ENCODE assay signal across 8 mouse cellular contexts in the genomic region with DNA sequence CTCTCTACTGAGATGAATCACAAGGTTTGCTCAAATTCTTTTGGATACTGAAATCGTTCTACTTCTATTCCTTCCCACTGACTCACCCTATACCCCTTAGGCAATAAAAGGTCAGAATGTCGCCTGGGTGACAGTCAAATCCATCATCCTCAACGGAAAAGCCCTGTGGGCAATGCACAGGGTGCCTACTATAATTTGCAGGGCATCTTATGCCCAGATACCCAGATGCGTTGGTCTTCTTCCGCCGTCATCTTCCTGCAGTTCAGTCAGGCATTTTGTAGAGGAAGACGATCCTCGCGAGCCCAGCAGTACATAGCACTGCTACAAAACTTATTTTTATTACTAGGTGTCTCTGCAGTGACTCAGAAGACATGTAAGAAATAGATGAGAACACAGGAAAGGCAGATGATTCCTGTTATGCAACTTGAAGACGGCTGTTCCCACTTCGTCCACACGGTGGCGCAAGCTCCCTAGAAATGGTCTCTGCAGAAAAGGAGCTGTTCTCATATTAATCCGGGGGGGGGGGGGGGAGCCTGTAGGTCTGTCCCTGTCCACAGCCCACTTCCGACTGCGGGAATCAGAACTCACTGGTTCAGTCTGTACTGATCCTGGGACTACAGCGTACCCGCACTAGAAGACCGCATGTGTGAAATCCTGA. TPM values are rescaled to one million over a fixed set of nuclear protein-coding genes. Genes with fewer than 3 reads are reported as not detected.
DNase-seq lines count a peak whose midpoint lies in the region; ATAC-seq lines count a peak whose summit lies in the region.

No protein-coding gene starts in this region.

- peak overlapping the region; percentile 31 for H3K4me2 ChIP-seq in midbrain, embryonic 11.5 days

- H3K9ac ChIP-seq in midbrain, embryonic 11.5 days (ENCODE audit: low read length) = peak overlapping the region; percentile 32

- ATAC-seq in granulocyte monocyte progenitor cell, adult 5-6 weeks (replicated peaks; ENCODE audit: poor library complexity, severe bottlenecking) = peak; percentile 69
- peak; percentile 78 for ATAC-seq in midbrain, embryonic 11.5 days (ENCODE audit: low FRiP score)
- ATAC-seq in erythroid progenitor cell, adult 5-6 weeks (replicated peaks; ENCODE audit: low FRiP score, poor library complexity, severe bottlenecking) = no peak

- no peaks in the 10 kb centered on the region for H3K36me3 ChIP-seq in midbrain, embryonic 11.5 days (ENCODE audit: control insufficient read depth, insufficient read depth, low read length)

- H3K9me3 ChIP-seq in midbrain, embryonic 11.5 days (ENCODE audit: control insufficient read depth, low read length) = no peaks in the 10 kb centered on the region

- intact Hi-C loops in left cerebral cortex, postnatal 4 days (cut with DNase I) = loop anchor here (2.0 to 10.0 kb wide), 4 partner anchors 223 to 553 kb away; partner anchors contain the start of gene Spred1

- H3K27me3 ChIP-seq in midbrain, embryonic 11.5 days (ENCODE audit: control insufficient read depth, insufficient read depth, low read length) = 0 out of 2 replicates have a peak, but pooled peaks cover 4% of the 10 kb centered on the region

- peak; percentile 86 for DNase-seq in adrenal gland, adult 8-10 months
- DNase-seq in embryo, embryonic 11.5 days (ENCODE audit: low read depth, low spot score) = peak; percentile 67
- peak; percentile 71 for DNase-seq in kidney, adult 11 months
- peak; percentile 86 for DNase-seq in left cerebral cortex, postnatal 4 days
- peak; percentile 98 for DNase-seq in midbrain, embryonic 11.5 days (ENCODE audit: low spot score, missing footprints)
- DNase-seq in right cerebral cortex, postnatal 4 days = peak; percentile 98

- 17% methylated on average over 19 of the region's 19 CpGs for WGBS in midbrain, embryonic 11.5 days

- H3K4me3 ChIP-seq in midbrain, embryonic 11.5 days (ENCODE audit: low read depth, low read length) = 0 out of 2 replicates have a peak overlapping the region, but pooled peaks have one; percentile 0

- no peak overlapping the region for H3K27ac ChIP-seq in midbrain, embryonic 11.5 days (ENCODE audit: low read depth, low read length)

- no peaks in the 10 kb centered on the region for H3K4me1 ChIP-seq in midbrain, embryonic 11.5 days (ENCODE audit: control insufficient read depth, insufficient read depth, low read length)

RNA-seq across cellular contexts. Expression of gene Tmco5, which starts 21.3 kb away (rescaled TPM):
- not detected for total RNA-seq in adrenal gland, adult 8-10 months (2022)
- not detected in 2 replicates for total RNA-seq in granulocyte monocyte progenitor cell, adult 5-6 weeks (2014; fragmentation: Nextera tagmentation)
- total RNA-seq in granulocyte monocyte progenitor cell, adult 5-6 weeks (2017) = not detected in 2 replicates
- under 1 TPM; 0.34 to 0.72 TPM for total RNA-seq in left cerebral cortex, postnatal 4 days (2021)
- polyA plus RNA-seq in midbrain, embryonic 11.5 days (2014; fragmentation: Nextera tagmentation; extraction: Ambion mirVana) = not detected in 2 replicates
- total RNA-seq in erythroid progenitor cell, adult 5-6 weeks (2015; ENCODE audit: low replicate concordance) = not detected in 2 replicates
- total RNA-seq in erythroid progenitor cell, adult 5-6 weeks (2017; ENCODE audit: low replicate concordance) = not detected in 2 replicates
